Mouse (Mus musculus): Measurements from ENCODE around the gene Idua. TPM values are rescaled to one million over a fixed set of nuclear protein-coding genes. Genes with fewer than 3 reads are reported as not detected.

Gene Idua
- polyA plus RNA-seq, 1 experiment = 9.1 TPM

GRCm38 (mm10) chr5:108675251-108675816, 15.2 kb downstream of the Idua start, which contains the start of gene Slc26a1:
Gene Slc26a1 (minus strand): TSS chr5:108675569.
- H3K4me3 ChIP-seq (ENCODE audit: insufficient read depth, low read depth, low read length) = peak within 1 kb of the TSS; percentile 48
- 48% methylated on average over 9 of the region's 9 CpGs for WGBS
- peak within 1 kb of the TSS; percentile 94 for H3K27ac ChIP-seq (ENCODE audit: insufficient read depth, low read depth, low read length)
- H3K4me1 ChIP-seq (ENCODE audit: control insufficient read depth, insufficient read depth, low read length) = peaks cover 22% of the 10 kb centered on the region
- DNase-seq = peak; percentile 94
- no peak for TF ChIP-seq CTCF (conservative IDR thresholded peaks at IDR 0.05; ENCODE audit: insufficient read depth, insufficient read length, low read depth, low read length)
- TF ChIP-seq POLR2A (IDR thresholded peaks at IDR 0.05; ENCODE audit: low read depth, low read length) = no peak
- H3K27me3 ChIP-seq (replicated peaks; ENCODE audit: control insufficient read depth, insufficient read depth, low read length) = no peaks in the 10 kb centered on the region
- no peaks in the 10 kb centered on the region for H3K36me3 ChIP-seq (ENCODE audit: control insufficient read depth, insufficient read depth, low read length)

DNA sequence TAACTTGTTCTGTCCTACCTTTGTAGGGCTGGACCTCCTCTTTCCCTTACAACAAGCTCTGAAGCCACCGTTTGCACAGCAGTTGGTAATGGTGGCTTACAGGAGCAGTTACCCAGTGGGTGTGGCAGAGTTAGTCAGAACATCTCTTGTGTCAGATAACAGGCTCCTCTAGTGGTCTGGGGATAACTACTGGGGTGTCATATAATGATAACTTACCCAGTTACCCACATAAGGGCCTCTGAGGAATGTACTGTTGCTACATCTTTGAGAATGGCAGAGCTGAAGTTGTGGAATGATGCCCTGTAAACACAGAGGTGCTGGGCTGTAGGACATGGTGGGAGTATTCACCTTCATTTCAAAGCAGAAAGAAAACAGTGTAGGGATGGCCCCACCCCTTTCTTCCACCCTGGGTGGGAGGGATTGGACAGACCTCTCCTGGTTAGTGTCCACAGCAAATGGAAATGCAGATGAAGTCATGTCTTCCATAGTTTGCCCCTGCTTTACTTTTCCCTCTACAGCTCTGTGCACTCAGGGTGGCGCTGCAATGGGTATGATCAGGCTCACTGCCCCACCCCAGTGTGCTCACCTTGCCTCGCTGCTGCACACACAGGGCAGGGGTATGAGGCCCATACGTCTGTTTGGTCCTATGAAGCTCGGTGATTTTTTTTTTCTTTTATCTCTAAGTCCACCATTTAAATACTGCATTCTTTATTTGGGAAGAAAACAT, 16.8 kb downstream of the Idua start:
- 32% methylated on average over 5 of the region's 5 CpGs for WGBS
- no peaks in the 10 kb centered on the region for H3K27me3 ChIP-seq (replicated peaks; ENCODE audit: control insufficient read depth, insufficient read depth, low read length)
- H3K27ac ChIP-seq (ENCODE audit: insufficient read depth, low read depth, low read length) = peak overlapping the region; percentile 10; the same call in 1 of the 2 replicates
- peak overlapping the region; percentile 36; the same call in 1 of the 2 replicates for H3K4me3 ChIP-seq (ENCODE audit: insufficient read depth, low read depth, low read length)
- no peak for TF ChIP-seq CTCF (conservative IDR thresholded peaks at IDR 0.05; ENCODE audit: insufficient read depth, insufficient read length, low read depth, low read length)
- peaks cover 22% of the 10 kb centered on the region for H3K4me1 ChIP-seq (ENCODE audit: control insufficient read depth, insufficient read depth, low read length)
- DNase-seq = peak; percentile 50
- no peaks in the 10 kb centered on the region for H3K36me3 ChIP-seq (ENCODE audit: control insufficient read depth, insufficient read depth, low read length)

DNA sequence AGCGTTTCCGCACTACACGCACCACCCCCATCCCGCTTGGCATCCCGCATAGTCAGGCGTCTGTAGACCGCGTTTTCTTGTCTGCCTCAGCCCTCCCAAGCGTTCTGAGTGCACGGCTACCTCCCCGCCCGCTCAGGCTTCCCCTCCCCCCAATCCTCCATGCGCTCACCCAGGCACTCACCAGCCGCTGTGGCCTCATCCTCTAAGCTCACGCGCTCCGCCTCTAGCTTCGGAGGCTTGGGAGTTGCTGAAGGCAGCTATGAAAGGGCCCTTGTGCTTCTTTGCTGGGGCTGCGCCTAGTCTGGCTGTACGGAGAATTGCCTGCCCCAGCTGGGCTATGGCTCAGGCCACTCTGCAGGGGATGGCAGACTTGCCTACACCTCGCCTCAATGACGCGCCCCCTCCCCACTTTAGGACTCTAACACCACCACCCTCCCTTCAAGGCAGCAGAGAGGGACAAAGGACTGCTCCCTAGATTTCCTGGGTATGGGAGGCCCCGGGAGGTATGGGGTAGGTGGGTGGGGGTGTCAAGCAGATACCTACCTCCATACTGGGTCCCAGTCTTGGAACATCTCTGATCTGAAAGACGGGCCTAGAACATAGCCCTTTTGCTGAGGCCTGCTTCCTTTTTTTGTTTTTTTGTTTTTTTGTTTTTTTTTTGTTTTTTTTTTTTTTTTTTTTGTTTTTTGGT, 17.6 kb downstream of the Idua start:
- Histone ChIP-seq H3K4me1 (ENCODE audit: control insufficient read depth, insufficient read depth, low read length) (peaks cover 22% of the 10 kb centered on the region), H3K4me3 (ENCODE audit: insufficient read depth, low read depth, low read length) (peak overlapping the region; percentile 36; the same call in 1 of the 2 replicates), H3K27ac (ENCODE audit: insufficient read depth, low read depth, low read length) (peak overlapping the region; percentile 90), H3K36me3 (ENCODE audit: control insufficient read depth, insufficient read depth, low read length) (no peaks in the 10 kb centered on the region), H3K27me3 (replicated peaks; ENCODE audit: control insufficient read depth, insufficient read depth, low read length) (no peaks in the 10 kb centered on the region)
- 12% methylated on average over 25 of the region's 25 CpGs for WGBS
- no peak for TF ChIP-seq POLR2A (IDR thresholded peaks at IDR 0.05; ENCODE audit: low read depth, low read length)
- no peak for TF ChIP-seq CTCF (conservative IDR thresholded peaks at IDR 0.05; ENCODE audit: insufficient read depth, insufficient read length, low read depth, low read length)
- peak; percentile 69 for DNase-seq

DNA sequence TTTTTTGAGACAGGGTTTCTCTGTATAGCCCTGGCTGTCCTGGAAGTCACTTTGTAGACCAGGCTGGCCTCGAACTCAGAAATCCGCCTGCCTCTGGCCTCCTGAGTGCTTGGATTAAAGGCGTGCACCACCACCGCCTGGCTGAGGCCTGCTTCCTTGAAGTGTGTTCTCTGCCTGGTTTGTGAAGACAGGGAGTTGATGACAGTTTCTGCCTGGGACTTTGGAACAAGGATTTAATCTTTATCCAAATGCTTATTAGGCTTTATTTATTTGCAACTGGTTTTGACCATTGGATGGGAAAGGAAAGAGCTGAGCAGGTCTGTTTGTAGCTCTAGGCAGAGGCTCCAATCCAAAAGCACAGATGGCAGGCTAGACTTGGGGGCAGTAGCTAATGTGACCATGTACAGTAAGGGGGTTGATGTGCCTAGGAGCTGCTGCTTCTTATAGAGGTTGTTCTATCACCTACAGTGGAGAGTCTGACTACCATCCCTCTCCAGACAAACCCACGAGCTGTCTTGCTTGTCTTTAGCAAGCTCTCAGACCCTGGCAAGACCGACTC, 18.2 kb downstream of the Idua start:
- no peak overlapping the region for H3K4me3 ChIP-seq (ENCODE audit: insufficient read depth, low read depth, low read length)
- 76% methylated on average over 6 of the region's 6 CpGs for WGBS
- H3K36me3 ChIP-seq (ENCODE audit: control insufficient read depth, insufficient read depth, low read length) = no peaks in the 10 kb centered on the region
- DNase-seq = peak; percentile 87
- H3K4me1 ChIP-seq (ENCODE audit: control insufficient read depth, insufficient read depth, low read length) = peaks cover 22% of the 10 kb centered on the region
- TF ChIP-seq POLR2A (IDR thresholded peaks at IDR 0.05; ENCODE audit: low read depth, low read length) (peak; percentile 19), CTCF (conservative IDR thresholded peaks at IDR 0.05; ENCODE audit: insufficient read depth, insufficient read length, low read depth, low read length) (no peak)
- H3K27me3 ChIP-seq (replicated peaks; ENCODE audit: control insufficient read depth, insufficient read depth, low read length) = no peaks in the 10 kb centered on the region
- H3K27ac ChIP-seq (ENCODE audit: insufficient read depth, low read depth, low read length) = peak overlapping the region; percentile 70

GRCm38 (mm10) chr5:108679909-108680308, 19.8 kb downstream of the Idua start:
- Histone ChIP-seq H3K36me3 (ENCODE audit: control insufficient read depth, insufficient read depth, low read length) (no peaks in the 10 kb centered on the region), H3K27ac (ENCODE audit: insufficient read depth, low read depth, low read length) (no peak overlapping the region), H3K4me3 (ENCODE audit: insufficient read depth, low read depth, low read length) (no peak overlapping the region), H3K27me3 (replicated peaks; ENCODE audit: control insufficient read depth, insufficient read depth, low read length) (no peaks in the 10 kb centered on the region), H3K4me1 (ENCODE audit: control insufficient read depth, insufficient read depth, low read length) (peaks cover 19% of the 10 kb centered on the region)
- WGBS = 53% methylated on average over 3 of the region's 3 CpGs
- TF ChIP-seq POLR2A (IDR thresholded peaks at IDR 0.05; ENCODE audit: low read depth, low read length) (no peak), CTCF (conservative IDR thresholded peaks at IDR 0.05; ENCODE audit: insufficient read depth, insufficient read length, low read depth, low read length) (peak; percentile 67)
- DNase-seq = no peak

- 95% methylated on average over 6 of the region's 6 CpGs for WGBS
Measured at GRCm38 (mm10) chr5:108680871-108681270, 20.7 kb downstream of the Idua start.

More at GRCm38 (mm10) chr5:108680871-108681270, 20.7 kb downstream of the Idua start:
- TF ChIP-seq POLR2A (IDR thresholded peaks at IDR 0.05; ENCODE audit: low read depth, low read length) (no peak), CTCF (conservative IDR thresholded peaks at IDR 0.05; ENCODE audit: insufficient read depth, insufficient read length, low read depth, low read length) (no peak)
- no peaks in the 10 kb centered on the region for H3K36me3 ChIP-seq (ENCODE audit: control insufficient read depth, insufficient read depth, low read length)
- H3K27ac ChIP-seq (ENCODE audit: insufficient read depth, low read depth, low read length) = no peak overlapping the region
- H3K4me3 ChIP-seq (ENCODE audit: insufficient read depth, low read depth, low read length) = no peak overlapping the region
- H3K27me3 ChIP-seq (replicated peaks; ENCODE audit: control insufficient read depth, insufficient read depth, low read length) = no peaks in the 10 kb centered on the region
- peaks cover 15% of the 10 kb centered on the region for H3K4me1 ChIP-seq (ENCODE audit: control insufficient read depth, insufficient read depth, low read length)
- DNase-seq = no peak
